Mouse (Mus musculus): Measurements from ENCODE around the gene Pid1. TPM values are rescaled to one million over a fixed set of nuclear protein-coding genes. Genes with fewer than 3 reads are reported as not detected.

Pid1 gene
- polyA plus RNA-seq, 1 experiment from 2014 or later: 107 TPM

GRCm38 (mm10) chr1:84079566-84079965 lies 284.4 kb downstream of the Pid1 start:
- H3K4me2 ChIP-seq (replicated peaks): no peak overlapping the region
- no peaks in the 10 kb centered on the region for H3K9me3 ChIP-seq
- H3K4me1 ChIP-seq: no peaks in the 10 kb centered on the region
- no peak overlapping the region for H3K9ac ChIP-seq
- H3K27ac ChIP-seq: no peak overlapping the region
- ATAC-seq (ENCODE audit: low FRiP score, low read depth): no peak
- no peak overlapping the region for H3K4me3 ChIP-seq
- H3K27me3 ChIP-seq (replicated peaks): no peaks in the 10 kb centered on the region
- H3K36me3 ChIP-seq: 0 out of 2 replicates have a peak, but pooled peaks cover 3% of the 10 kb centered on the region
- 58% methylated on average over 8 of the region's 8 CpGs for WGBS

- Histone ChIP-seq H3K4me2 (replicated peaks) (no peak overlapping the region), H3K27ac (no peak overlapping the region), H3K27me3 (replicated peaks) (no peaks in the 10 kb centered on the region), H3K4me3 (no peak overlapping the region), H3K4me1 (no peaks in the 10 kb centered on the region), H3K36me3 (0 out of 2 replicates have a peak, but pooled peaks cover 3% of the 10 kb centered on the region), H3K9me3 (no peaks in the 10 kb centered on the region), H3K9ac (no peak overlapping the region)
- 56% methylated on average over 1 of the region's 1 CpGs for WGBS
- ATAC-seq (ENCODE audit: low FRiP score, low read depth): no peak
Observed at GRCm38 (mm10) chr1:84077023-84077422, 287.0 kb downstream of the Pid1 start.

DNA sequence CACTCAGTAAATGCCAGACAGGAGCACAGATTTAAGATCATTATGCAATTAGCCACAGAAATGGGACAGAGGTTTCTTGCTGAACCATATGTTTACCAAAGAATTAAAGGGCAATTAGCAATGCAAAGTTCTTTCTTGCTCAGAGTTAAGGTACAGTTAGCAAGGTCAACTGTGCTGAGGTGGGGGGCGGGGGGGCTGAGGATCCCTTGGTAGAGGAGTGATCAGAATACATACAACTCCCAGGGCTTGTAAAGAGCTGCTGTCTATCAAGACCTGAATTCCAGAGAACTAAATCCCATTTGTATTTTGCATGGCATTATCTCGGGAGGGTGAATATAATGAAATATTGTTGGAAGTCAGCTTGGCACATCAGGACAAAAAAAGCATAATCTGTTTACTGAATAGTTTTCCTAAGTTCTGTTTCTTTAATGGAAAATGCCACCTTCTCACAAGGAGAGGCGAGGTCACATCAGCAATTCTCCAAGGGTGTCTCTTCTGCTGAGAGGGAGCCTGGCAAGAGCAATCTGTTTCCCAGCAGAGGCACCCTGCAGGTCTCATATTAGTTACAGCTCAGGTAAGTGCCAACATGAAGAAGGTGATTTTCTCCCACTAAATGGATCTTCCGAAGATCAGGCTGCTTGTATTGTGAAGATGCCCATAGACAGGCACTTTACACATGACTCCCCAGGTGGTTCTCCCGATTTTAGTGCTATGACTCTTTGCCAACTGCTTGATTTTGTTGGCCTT lies 306.9 kb downstream of the Pid1 start:
- Histone ChIP-seq H3K36me3 (no peaks in the 10 kb centered on the region), H3K27me3 (replicated peaks) (no peaks in the 10 kb centered on the region), H3K9me3 (no peaks in the 10 kb centered on the region), H3K27ac (no peak overlapping the region), H3K4me1 (peaks cover 5% of the 10 kb centered on the region; the same call in 1 of the 2 replicates), H3K4me2 (replicated peaks) (no peak overlapping the region), H3K9ac (no peak overlapping the region), H3K4me3 (no peak overlapping the region)
- ATAC-seq (ENCODE audit: low FRiP score, low read depth): no peak
- WGBS: 78% methylated on average over 5 of the region's 5 CpGs

- no peaks in the 10 kb centered on the region for H3K36me3 ChIP-seq
- no peak overlapping the region for H3K4me2 ChIP-seq (replicated peaks)
- H3K27me3 ChIP-seq (replicated peaks): no peaks in the 10 kb centered on the region
- H3K9ac ChIP-seq: no peak overlapping the region
- H3K4me3 ChIP-seq: no peak overlapping the region
- H3K4me1 ChIP-seq: peaks cover 5% of the 10 kb centered on the region; the same call in 1 of the 2 replicates
- no peak for ATAC-seq (ENCODE audit: low FRiP score, low read depth)
- H3K27ac ChIP-seq: no peak overlapping the region
- WGBS: 68% methylated on average over 1 of the region's 1 CpGs
- H3K9me3 ChIP-seq: no peaks in the 10 kb centered on the region
Observed at GRCm38 (mm10) chr1:84056306-84056705, 307.7 kb downstream of the Pid1 start.

DNA sequence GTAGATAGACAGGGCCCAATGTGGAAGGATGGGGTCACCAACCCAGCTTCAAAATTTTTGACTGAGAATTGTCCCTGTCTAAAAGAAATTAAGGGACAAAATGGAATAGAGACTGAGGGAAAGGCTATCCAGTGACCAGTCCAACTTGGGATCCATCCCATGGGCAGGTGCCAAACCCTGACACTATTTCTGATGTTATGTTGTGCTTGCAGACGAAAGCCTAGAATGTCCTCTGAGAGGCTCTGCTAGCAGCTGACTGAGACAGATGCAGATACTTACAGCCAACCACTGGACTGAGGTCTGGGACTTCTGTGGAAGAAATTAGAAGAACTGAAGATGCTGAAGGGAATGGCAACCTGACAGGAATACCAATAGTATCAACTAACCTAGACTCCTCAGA lies 338.2 kb downstream of the Pid1 start:
- no peak overlapping the region for H3K9ac ChIP-seq
- H3K27ac ChIP-seq: no peak overlapping the region
- ATAC-seq (ENCODE audit: low FRiP score, low read depth): no peak
- H3K9me3 ChIP-seq: no peaks in the 10 kb centered on the region
- no peaks in the 10 kb centered on the region for H3K4me1 ChIP-seq
- 92% methylated on average over 1 of the region's 1 CpGs for WGBS
- no peaks in the 10 kb centered on the region for H3K36me3 ChIP-seq
- H3K4me3 ChIP-seq: no peak overlapping the region
- H3K4me2 ChIP-seq (replicated peaks): no peak overlapping the region
- H3K27me3 ChIP-seq (replicated peaks): no peaks in the 10 kb centered on the region

DNA sequence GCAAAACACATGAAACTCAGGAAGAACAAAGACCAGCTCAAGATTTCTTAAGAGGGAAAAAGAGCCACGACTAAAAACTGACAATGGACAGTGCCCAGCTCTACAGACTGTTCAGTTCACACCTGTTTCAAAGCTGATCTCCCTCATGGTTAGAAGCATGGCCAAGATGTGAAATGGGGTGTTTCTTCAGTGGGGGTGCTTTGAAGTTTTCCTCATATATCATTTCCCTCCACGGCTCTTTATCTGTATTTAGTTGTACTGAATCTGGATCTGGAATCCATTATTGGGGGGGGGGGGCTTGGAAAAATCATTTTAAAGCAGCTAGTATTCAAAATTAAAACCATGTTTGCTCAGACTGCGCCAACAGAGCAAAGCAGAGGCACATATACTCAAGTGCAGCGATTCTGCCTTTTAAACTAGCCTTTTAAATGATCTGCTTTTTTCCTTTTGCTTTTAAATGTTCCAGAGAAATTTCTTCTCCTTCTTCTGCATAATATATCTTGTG lies 351.1 kb downstream of the Pid1 start:
- Histone ChIP-seq H3K4me1 (no peaks in the 10 kb centered on the region), H3K36me3 (no peaks in the 10 kb centered on the region), H3K4me2 (replicated peaks) (no peak overlapping the region), H3K27ac (no peak overlapping the region), H3K4me3 (no peak overlapping the region), H3K9me3 (no peaks in the 10 kb centered on the region), H3K9ac (no peak overlapping the region), H3K27me3 (replicated peaks) (no peaks in the 10 kb centered on the region)
- ATAC-seq (ENCODE audit: low FRiP score, low read depth): no peak
- WGBS: 76% methylated on average over 4 of the region's 4 CpGs

GRCm38 (mm10) chr1:84002630-84003029 lies 361.4 kb downstream of the Pid1 start:
- Histone ChIP-seq H3K4me1 (no peaks in the 10 kb centered on the region), H3K27me3 (replicated peaks) (no peaks in the 10 kb centered on the region), H3K36me3 (no peaks in the 10 kb centered on the region), H3K27ac (no peak overlapping the region), H3K4me3 (no peak overlapping the region), H3K4me2 (replicated peaks) (no peak overlapping the region), H3K9ac (no peak overlapping the region), H3K9me3 (no peaks in the 10 kb centered on the region)
- no peak for ATAC-seq (ENCODE audit: low FRiP score, low read depth)
- WGBS: 94% methylated on average over 4 of the region's 4 CpGs

Small RNA genes lying within 50 kb of the gene (microRNA-seq; reads per million reads assigned to microRNA genes)
- gene Mir6353: not detected
